Mouse (Mus musculus) hindbrain, embryonic 11.5 days (tissue): ENCODE data around the gene Tbcel. TPM values are rescaled to one million over a fixed set of nuclear protein-coding genes. Genes with fewer than 3 reads are reported as not detected.

Source experiments
- ATAC-seq: fragments of 200-750 bp; cut with Nextera tagmentation; 2 replicates; pipeline ENCODE4 v1.8.0; 2017; ENCODE audit warnings: mild to moderate bottlenecking, moderate TSS enrichment, moderate library complexity; ENCODE audit not compliant: low FRiP score
- DNase-seq: peaks from one replicate; pipeline ENCODE4 v3.0.0-alpha.2; 2015; ENCODE audit warnings: low spot score
- H3K27ac ChIP-seq: fragments of 300-500 bp; sonication (generic); 2 replicates; pipeline ENCODE4 v1.5.1; 2014; ENCODE audit warnings: mild to moderate bottlenecking, low read depth, low read length
- H3K27me3 ChIP-seq: fragments of 300-500 bp; sonication (generic); 2 replicates; pipeline ENCODE4 v1.6.1; 2014; ENCODE audit warnings: mild to moderate bottlenecking, low read length, moderate library complexity, mixed read lengths; ENCODE audit not compliant: control insufficient read depth, insufficient read depth
- H3K36me3 ChIP-seq: fragments of 300-500 bp; sonication (generic); 2 replicates; pipeline ENCODE4 v1.6.1; 2014; ENCODE audit warnings: mild to moderate bottlenecking, low read length, moderate library complexity, mixed read lengths; ENCODE audit not compliant: control insufficient read depth, insufficient read depth
- H3K4me1 ChIP-seq: fragments of 300-500 bp; sonication (generic); replicated peaks from 2 replicates; pipeline ENCODE4 v1.6.1; 2014; ENCODE audit warnings: low read length, mixed read lengths; ENCODE audit not compliant: control insufficient read depth, insufficient read depth
- H3K4me2 ChIP-seq: fragments of 300-500 bp; sonication (generic); replicated peaks from 2 replicates; pipeline ENCODE4 v1.6.1; 2014; ENCODE audit warnings: mild to moderate bottlenecking, low read depth, low read length
- H3K4me3 ChIP-seq: fragments of 300-500 bp; sonication (generic); 2 replicates; pipeline ENCODE4 v1.5.1; 2014; ENCODE audit warnings: low read depth, low read length
- H3K9ac ChIP-seq: fragments of 300-500 bp; sonication (generic); 2 replicates; pipeline ENCODE4 v1.6.1; 2014; ENCODE audit warnings: low read depth, low read length
- H3K9me3 ChIP-seq: fragments of 300-500 bp; sonication (generic); 2 replicates; pipeline ENCODE4 v1.6.1; 2016; ENCODE audit warnings: low read length; ENCODE audit not compliant: control insufficient read depth
- WGBS: fragments of 180-500 bp; shearing (Covaris S2); extraction: QIAGEN DNeasy Blood & Tissue Kit; methylation state at CpG from one replicate; pipeline ENCODE4 v1.1.7; 2014; 5-methylcytosine and 5-hydroxymethylcytosine counted together
- polyA plus RNA-seq: library from polyadenylated mRNA; unstranded; fragments of >200 nt; fragmentation: Nextera tagmentation; extraction: Ambion mirVana; gene quantifications from 2 replicates; pipeline ENCODE4 v1.2.1, GENCODE M21; 2014

The Tbcel gene
- polyA plus RNA-seq, 1 experiment from 2014 or later, result 6.6 TPM

DNA sequence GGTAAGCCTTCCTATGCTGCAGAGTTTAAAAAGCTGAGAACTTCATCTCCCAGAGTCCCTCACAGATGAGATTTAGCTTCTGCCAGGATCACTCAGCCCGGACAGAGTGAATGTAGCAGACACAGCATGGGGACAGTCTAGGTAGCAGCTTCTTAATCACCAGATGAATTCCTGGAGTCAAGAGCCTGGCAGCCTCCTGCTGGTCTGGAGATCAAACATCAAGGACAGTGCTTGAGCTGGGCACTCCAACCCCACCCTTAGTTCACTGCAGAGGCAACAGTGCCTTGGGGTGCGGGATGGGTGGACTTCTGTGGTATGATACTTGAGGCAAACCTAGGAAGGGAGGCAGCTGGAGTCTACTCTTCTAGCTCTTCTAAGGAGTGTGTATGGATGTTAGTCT, 87.9 kb downstream of the Tbcel start:
- no peak for ATAC-seq
- H3K4me1 ChIP-seq, result no peaks in the 10 kb centered on the region

DNA sequence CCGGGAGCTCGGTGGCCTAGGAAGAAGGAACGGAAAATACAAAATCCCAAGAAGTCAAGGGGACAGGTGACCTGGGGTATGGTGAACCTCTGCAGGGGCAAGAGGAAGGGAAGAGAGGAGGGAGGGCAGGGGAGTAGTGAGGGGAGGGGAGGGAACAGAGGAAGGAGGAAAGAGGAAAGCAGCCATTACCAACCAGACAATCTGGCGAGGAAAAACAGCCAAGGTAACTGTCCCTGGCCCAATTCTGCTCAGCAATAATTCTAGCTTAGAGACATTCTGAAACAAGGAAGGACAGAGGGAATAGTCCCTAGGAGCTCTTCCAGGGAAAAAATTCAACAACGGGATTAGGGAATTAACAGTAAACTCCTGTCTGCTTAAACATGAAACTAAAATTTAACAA, 88.8 kb downstream of the Tbcel start:
- no peaks in the 10 kb centered on the region for H3K36me3 ChIP-seq
- no peak overlapping the region for H3K27ac ChIP-seq
- no peak for DNase-seq
- no peaks in the 10 kb centered on the region for H3K4me1 ChIP-seq
- H3K9me3 ChIP-seq, result no peaks in the 10 kb centered on the region
- no peaks in the 10 kb centered on the region for H3K27me3 ChIP-seq
- WGBS, result 92% methylated on average over 5 of the region's 5 CpGs
- H3K4me2 ChIP-seq, result no peak overlapping the region
- ATAC-seq, result no peak
- H3K9ac ChIP-seq, result no peak overlapping the region
- H3K4me3 ChIP-seq, result no peak overlapping the region

More for the DNA sequence above, 87.9 kb downstream of the Tbcel start:
- Histone ChIP-seq H3K27ac (no peak overlapping the region), H3K9ac (no peak overlapping the region), H3K9me3 (no peaks in the 10 kb centered on the region), H3K4me2 (no peak overlapping the region), H3K36me3 (no peaks in the 10 kb centered on the region), H3K4me3 (no peak overlapping the region), H3K27me3 (no peaks in the 10 kb centered on the region)
- 71% methylated on average over 2 of the region's 2 CpGs for WGBS
- DNase-seq, result no peak

DNA sequence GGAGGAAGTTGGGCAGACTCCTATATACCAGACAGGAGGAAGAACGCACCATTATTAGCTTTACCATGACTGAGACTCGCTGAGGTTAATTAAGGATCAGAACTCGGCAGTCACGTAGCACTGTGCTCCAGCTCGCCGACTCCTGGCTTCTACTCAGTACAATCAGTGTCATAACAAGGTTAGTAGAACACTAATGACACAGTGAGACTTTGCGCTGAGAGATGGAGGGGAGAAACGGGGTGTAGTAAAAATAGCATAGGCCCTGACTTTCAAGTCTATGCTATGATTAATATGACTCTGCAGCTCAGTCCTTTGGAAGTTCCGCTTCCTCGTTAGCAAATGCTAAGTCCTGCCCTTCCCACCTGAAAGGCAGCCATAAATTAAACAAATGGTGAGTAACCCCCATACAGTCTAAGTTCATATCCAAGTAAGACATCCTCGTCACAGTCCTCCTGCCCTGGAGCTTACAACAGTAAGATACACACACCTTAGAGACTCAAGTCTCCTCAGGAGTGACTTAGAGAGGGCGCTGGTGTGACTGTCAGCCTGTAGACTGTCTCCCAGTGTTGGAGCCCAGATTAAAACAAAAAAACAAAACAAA, 90.2 kb downstream of the Tbcel start:
- H3K4me2 ChIP-seq, result no peak overlapping the region
- ATAC-seq (no peak), DNase-seq (no peak)
- no peak overlapping the region for H3K27ac ChIP-seq
- no peaks in the 10 kb centered on the region for H3K9me3 ChIP-seq
- H3K4me1 ChIP-seq, result no peaks in the 10 kb centered on the region
- H3K9ac ChIP-seq, result no peak overlapping the region
- no peaks in the 10 kb centered on the region for H3K36me3 ChIP-seq
- H3K4me3 ChIP-seq, result no peak overlapping the region
- WGBS, result 94% methylated on average over 12 of the region's 12 CpGs
- H3K27me3 ChIP-seq, result no peaks in the 10 kb centered on the region

DNA sequence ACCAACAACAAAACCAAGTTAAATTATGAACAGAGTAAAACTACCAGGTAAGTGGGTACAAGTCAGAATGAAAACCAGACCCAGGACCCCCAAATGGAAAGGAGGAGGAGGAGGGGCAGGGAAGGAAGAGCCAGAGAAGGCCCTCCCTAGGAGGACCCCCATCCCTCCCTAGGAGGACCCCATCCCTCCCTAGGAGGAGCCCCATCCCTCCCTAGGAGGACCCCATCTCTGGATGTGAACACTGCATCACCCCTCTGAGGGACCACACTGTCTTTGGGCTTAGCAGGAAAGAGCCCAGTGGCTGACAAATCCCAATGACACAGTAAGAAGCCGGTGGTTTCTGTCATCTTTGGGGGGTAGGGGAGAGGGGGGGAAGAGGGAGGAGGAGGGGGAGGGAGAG, 92.4 kb downstream of the Tbcel start:
- WGBS, result 50% methylated on average over 1 of the region's 1 CpGs
- H3K4me3 ChIP-seq, result no peak overlapping the region

DNA sequence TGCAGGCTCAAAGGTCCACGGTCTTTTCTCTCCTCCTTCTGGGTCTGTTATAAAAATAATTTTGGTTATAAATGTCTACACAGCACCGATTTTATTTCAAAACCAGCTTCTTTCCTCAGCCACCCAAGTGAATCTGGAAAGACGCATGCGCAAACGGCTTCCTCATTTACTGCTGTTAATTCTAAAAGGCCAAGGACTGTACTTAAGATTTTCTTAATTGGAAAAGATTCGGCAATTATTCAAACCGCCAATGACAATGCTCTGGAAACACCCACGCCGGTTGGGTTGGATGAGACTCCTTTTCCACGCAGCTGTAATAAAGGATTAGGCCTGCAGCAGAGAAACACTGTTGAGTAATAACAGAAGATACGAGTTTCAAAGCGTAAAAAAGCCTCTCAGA, 94.3 kb downstream of the Tbcel start:
- DNase-seq, result no peak
- no peaks in the 10 kb centered on the region for H3K36me3 ChIP-seq
- no peak overlapping the region for H3K4me2 ChIP-seq
- ATAC-seq, result no peak
- no peak overlapping the region for H3K9ac ChIP-seq
- H3K9me3 ChIP-seq, result no peaks in the 10 kb centered on the region
- H3K27me3 ChIP-seq, result no peaks in the 10 kb centered on the region
- H3K27ac ChIP-seq, result no peak overlapping the region
- 78% methylated on average over 12 of the region's 12 CpGs for WGBS
- no peaks in the 10 kb centered on the region for H3K4me1 ChIP-seq
- H3K4me3 ChIP-seq, result no peak overlapping the region

More for the DNA sequence above, 92.4 kb downstream of the Tbcel start:
- DNase-seq (no peak), ATAC-seq (no peak)
- H3K27me3 ChIP-seq, result no peaks in the 10 kb centered on the region
- no peak overlapping the region for H3K9ac ChIP-seq
- no peak overlapping the region for H3K27ac ChIP-seq
- H3K9me3 ChIP-seq, result no peaks in the 10 kb centered on the region
- no peaks in the 10 kb centered on the region for H3K4me1 ChIP-seq
- no peak overlapping the region for H3K4me2 ChIP-seq
- H3K36me3 ChIP-seq, result no peaks in the 10 kb centered on the region

DNA sequence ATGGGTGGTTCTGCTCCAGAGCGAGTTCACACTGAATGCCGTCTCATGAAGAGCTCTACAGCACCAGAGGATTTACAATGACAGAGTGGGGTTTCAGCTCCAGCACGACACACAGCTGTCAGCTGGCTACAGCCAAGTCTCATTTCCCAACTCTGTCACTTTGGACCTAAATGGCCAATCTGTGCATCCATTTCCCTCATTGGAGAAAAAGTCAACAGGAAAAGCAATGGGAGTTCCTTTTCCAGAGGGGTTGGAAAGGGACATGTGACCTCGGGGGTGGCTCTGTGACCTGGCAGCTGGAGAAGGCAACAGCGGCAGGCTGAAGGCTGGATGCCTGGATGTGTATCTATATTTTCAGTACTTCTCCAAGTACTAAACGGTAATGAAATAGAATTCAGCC, 96.3 kb downstream of the Tbcel start:
- ATAC-seq, result no peak
- Histone ChIP-seq H3K27me3 (no peaks in the 10 kb centered on the region), H3K4me3 (no peak overlapping the region), H3K4me2 (no peak overlapping the region), H3K9me3 (no peaks in the 10 kb centered on the region), H3K9ac (no peak overlapping the region), H3K4me1 (no peaks in the 10 kb centered on the region), H3K27ac (no peak overlapping the region), H3K36me3 (no peaks in the 10 kb centered on the region)
- no peak for DNase-seq
- 86% methylated on average over 6 of the region's 6 CpGs for WGBS

DNA sequence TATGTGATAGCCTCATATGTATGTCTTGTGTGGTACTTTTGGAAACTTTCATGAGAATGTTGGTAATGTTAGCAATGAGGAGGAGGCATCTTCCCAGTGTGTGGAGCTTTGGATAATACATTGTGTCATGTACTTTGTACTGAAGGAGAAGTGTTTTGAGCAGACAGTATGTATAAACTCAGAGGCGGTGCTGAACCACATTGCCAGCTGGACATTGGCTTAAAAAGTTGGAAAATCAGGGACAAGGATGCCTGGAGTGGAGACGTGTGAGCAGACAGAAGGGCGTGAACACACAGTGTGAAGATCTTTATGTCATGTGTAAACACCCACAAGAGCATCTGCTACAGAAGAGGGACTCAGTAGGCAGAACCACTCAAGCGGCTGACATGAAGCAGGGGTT, 101.9 kb downstream of the Tbcel start:
- 86% methylated on average over 4 of the region's 4 CpGs for WGBS
- no peaks in the 10 kb centered on the region for H3K27me3 ChIP-seq
- ATAC-seq (no peak), DNase-seq (no peak)
- no peaks in the 10 kb centered on the region for H3K4me1 ChIP-seq
- no peak overlapping the region for H3K4me3 ChIP-seq
- H3K36me3 ChIP-seq, result no peaks in the 10 kb centered on the region
- no peaks in the 10 kb centered on the region for H3K9me3 ChIP-seq
- no peak overlapping the region for H3K9ac ChIP-seq
- H3K27ac ChIP-seq, result no peak overlapping the region
- H3K4me2 ChIP-seq, result no peak overlapping the region

DNA sequence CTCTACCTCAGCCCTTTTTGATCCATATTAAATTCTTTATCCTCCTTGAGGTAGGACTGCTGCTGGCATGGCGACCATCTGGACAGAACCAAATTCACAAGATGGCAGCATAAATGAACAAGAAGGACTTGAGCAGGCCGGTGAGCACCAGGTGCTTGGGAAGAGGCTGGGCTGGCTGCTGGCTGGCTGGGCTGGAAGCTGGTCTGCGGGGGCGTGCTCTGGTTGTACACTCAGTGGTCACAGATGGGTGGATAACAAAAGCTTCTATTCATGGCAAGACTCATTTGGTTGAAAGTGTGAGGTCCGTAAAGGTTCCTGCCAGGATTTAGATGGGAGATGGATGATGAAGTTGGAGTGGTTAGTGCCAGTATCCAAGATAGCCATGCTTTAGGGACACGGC, 106.1 kb downstream of the Tbcel start:
- WGBS, result 56% methylated on average over 6 of the region's 6 CpGs
- Histone ChIP-seq H3K4me1 (no peaks in the 10 kb centered on the region), H3K9ac (no peak overlapping the region), H3K27me3 (no peaks in the 10 kb centered on the region), H3K36me3 (no peaks in the 10 kb centered on the region), H3K4me3 (no peak overlapping the region), H3K9me3 (no peaks in the 10 kb centered on the region), H3K27ac (no peak overlapping the region), H3K4me2 (no peak overlapping the region)
- peak; percentile 13 for DNase-seq
- no peak for ATAC-seq

DNA sequence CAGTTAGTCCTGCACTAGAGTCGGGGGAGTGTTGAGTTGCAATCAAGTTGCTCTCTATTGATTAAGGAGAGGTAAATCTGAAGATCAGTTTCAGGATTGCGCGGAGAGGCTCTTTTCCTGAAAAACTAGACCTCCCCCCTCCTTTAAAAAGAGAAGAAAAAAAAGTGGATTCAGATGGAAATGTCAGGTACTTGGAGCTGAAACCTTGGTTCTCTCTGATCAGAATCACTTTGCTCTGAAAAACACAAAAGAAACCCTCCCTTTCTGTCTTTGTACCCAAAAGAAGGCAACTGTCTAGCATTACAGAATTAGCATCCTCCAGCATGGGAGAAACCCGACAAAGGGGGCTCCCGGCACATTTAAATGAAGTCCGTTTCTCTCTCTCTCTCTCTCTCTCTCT, 107.8 kb downstream of the Tbcel start, which contains the start of gene Tecta:
Tecta (minus strand) TSS at position 101 of the 400 bp plus-strand sequence.
- WGBS, result 63% methylated on average over 6 of the region's 6 CpGs

More for the DNA sequence above, 107.8 kb downstream of the Tbcel start, which contains the start of gene Tecta:
- Histone ChIP-seq H3K36me3 (no peaks in the 10 kb centered on the region), H3K4me2 (no peak within 1 kb of the TSS; the same call in 1 of the 2 replicates), H3K4me3 (no peak within 1 kb of the TSS), H3K9me3 (no peaks in the 10 kb centered on the region), H3K4me1 (no peaks in the 10 kb centered on the region), H3K9ac (no peak within 1 kb of the TSS), H3K27me3 (no peaks in the 10 kb centered on the region), H3K27ac (no peak within 1 kb of the TSS)
- ATAC-seq, result no peak
- no peak for DNase-seq
